ENCODE assay signal across 8 mouse cellular contexts in genomic region chr11:117231551-117231950, GRCm38 (mm10). TPM values are rescaled to one million over a fixed set of nuclear protein-coding genes. Genes with fewer than 3 reads are reported as not detected.
DNase-seq lines count a peak whose midpoint lies in the region; ATAC-seq lines count a peak whose summit lies in the region.

No protein-coding gene starts in this region.

- H3K4me1 ChIP-seq in hindbrain, embryonic 10.5 days (replicated peaks) = peaks cover 58% of the 10 kb centered on the region
- peaks cover 2% of the 10 kb centered on the region; the same call in 1 of the 2 replicates for H3K4me1 ChIP-seq in hindbrain, embryonic 11.5 days (replicated peaks; ENCODE audit: control insufficient read depth, insufficient read depth, low read length)
- H3K4me1 ChIP-seq in midbrain, embryonic 16.5 days (ENCODE audit: control insufficient read depth, insufficient read depth, low read length) = peaks cover 6% of the 10 kb centered on the region; the same call in 1 of the 2 replicates

- no peaks in the 10 kb centered on the region for H3K9me3 ChIP-seq in hindbrain, embryonic 10.5 days
- no peaks in the 10 kb centered on the region for H3K9me3 ChIP-seq in hindbrain, embryonic 11.5 days (ENCODE audit: control insufficient read depth, low read length)
- H3K9me3 ChIP-seq in midbrain, embryonic 16.5 days (replicated peaks; ENCODE audit: control insufficient read depth, low read length, poor library complexity, severe bottlenecking) = no peaks in the 10 kb centered on the region

- H3K27ac ChIP-seq in hindbrain, embryonic 10.5 days = peak overlapping the region; percentile 75; the same call in 1 of the 2 replicates
- H3K27ac ChIP-seq in hindbrain, embryonic 11.5 days (ENCODE audit: low read depth, low read length) = no peak overlapping the region
- H3K27ac ChIP-seq in midbrain, embryonic 16.5 days (ENCODE audit: low read length) = no peak overlapping the region

- ATAC-seq in hindbrain, embryonic 11.5 days (ENCODE audit: low FRiP score) = no peak
- ATAC-seq in monocyte, adult 5-6 weeks (replicated peaks; ENCODE audit: insufficient number of reproducible peaks, low FRiP score, low TSS enrichment, poor library complexity, severe bottlenecking) = no peak
- no peak for ATAC-seq in cerebellum, adult (ENCODE audit: insufficient number of reproducible peaks, low FRiP score, low TSS enrichment)
- no peak for ATAC-seq in midbrain, embryonic 16.5 days

- 67% methylated on average over 11 of the region's 11 CpGs for WGBS in hindbrain, embryonic 10.5 days
- WGBS in hindbrain, embryonic 11.5 days = 62% methylated on average over 11 of the region's 11 CpGs
- 58% methylated on average over 11 of the region's 11 CpGs for WGBS in midbrain, embryonic 16.5 days

- peaks cover 25% of the 10 kb centered on the region; the same call in 1 of the 2 replicates for H3K27me3 ChIP-seq in hindbrain, embryonic 10.5 days (ENCODE audit: insufficient read depth, poor library complexity, severe bottlenecking)
- no peaks in the 10 kb centered on the region for H3K27me3 ChIP-seq in hindbrain, embryonic 11.5 days (ENCODE audit: control insufficient read depth, insufficient read depth, low read length)
- H3K27me3 ChIP-seq in midbrain, embryonic 16.5 days (ENCODE audit: control insufficient read depth, insufficient read depth, low read depth, low read length) = no peaks in the 10 kb centered on the region

- peak overlapping the region; percentile 27; the same call in 1 of the 2 replicates for H3K4me3 ChIP-seq in hindbrain, embryonic 10.5 days
- no peak overlapping the region for H3K4me3 ChIP-seq in hindbrain, embryonic 11.5 days (ENCODE audit: low read depth, low read length)
- no peak overlapping the region for H3K4me3 ChIP-seq in midbrain, embryonic 16.5 days (ENCODE audit: low read depth, low read length)

- no peak overlapping the region for H3K4me2 ChIP-seq in hindbrain, embryonic 11.5 days (replicated peaks; ENCODE audit: low read depth, low read length)
- H3K4me2 ChIP-seq in midbrain, embryonic 16.5 days (ENCODE audit: low read length) = no peak overlapping the region

- DNase-seq in hindbrain, embryonic 10.5 days (ENCODE audit: low spot score) = no peak
- DNase-seq in hindbrain, embryonic 11.5 days (ENCODE audit: low spot score) = no peak
- peak; percentile 68 to 85 for DNase-seq in heart, adult 18-20 months
- peak; percentile 48 to 50 for DNase-seq in kidney, adult 8-10 months
- DNase-seq in skeletal muscle tissue, adult 2 months (ENCODE audit: low read depth, low spot score) = peak; percentile 83

- no peaks in the 10 kb centered on the region for H3K36me3 ChIP-seq in hindbrain, embryonic 10.5 days
- H3K36me3 ChIP-seq in hindbrain, embryonic 11.5 days (ENCODE audit: control insufficient read depth, insufficient read depth, low read length) = no peaks in the 10 kb centered on the region
- no peaks in the 10 kb centered on the region for H3K36me3 ChIP-seq in midbrain, embryonic 16.5 days (ENCODE audit: control insufficient read depth, insufficient read depth, low read length)

- no peak overlapping the region for H3K9ac ChIP-seq in hindbrain, embryonic 11.5 days (ENCODE audit: low read depth, low read length)
- no peak overlapping the region for H3K9ac ChIP-seq in midbrain, embryonic 16.5 days (ENCODE audit: low read depth, low read length)

RNA-seq across cellular contexts. Expression of gene Sept9, which starts 32.1 kb away (rescaled TPM):
- 186 and 206 TPM in 2 replicates for polyA plus RNA-seq in hindbrain, embryonic 10.5 days (2016; fragmentation: Nextera tagmentation; extraction: Ambion mirVana)
- 126 and 141 TPM in 2 replicates for polyA plus RNA-seq in hindbrain, embryonic 11.5 days (2014; fragmentation: Nextera tagmentation; extraction: Ambion mirVana)
- 10 to 100 TPM; 32.7 to 33.4 TPM for total RNA-seq in heart, adult 18-20 months (2021)
- 257 to 323 TPM (median 271 TPM) in 3 replicates for total RNA-seq in monocyte, adult 5-6 weeks (2017)
- polyA plus RNA-seq in midbrain, embryonic 16.5 days (2015; fragmentation: Nextera tagmentation; extraction: Ambion mirVana) = 103 and 108 TPM in 2 replicates

Comparison
In these comparisons a context has a peak if more than half of its experiments do, and no peak if none do; other contexts are left out.
1. DNase-seq: peak in heart, adult 18-20 months (2 of 2), kidney, adult 8-10 months (2 of 2) and skeletal muscle tissue, adult 2 months (single experiment); none in hindbrain, embryonic 10.5 days (single experiment) and hindbrain, embryonic 11.5 days (single experiment).